Mouse (Mus musculus) embryonic facial prominence, embryonic 11.5 days (tissue): ENCODE results near the gene Hnrnpa2b1. TPM values are rescaled to one million over a fixed set of nuclear protein-coding genes. Genes with fewer than 3 reads are reported as not detected.
"Not testable (repeated sequence)": the region's sequence is repeated elsewhere in the genome, so short reads cannot be mapped to it uniquely, and the experiment has no call there.

Source experiments
- ATAC-seq: fragments of 200-750 bp; cut with Nextera tagmentation; replicated peaks from 2 replicates; pipeline ENCODE4 v1.8.0; 2017; ENCODE audit warnings: low read depth; ENCODE audit not compliant: insufficient number of reproducible peaks, low FRiP score, low TSS enrichment
- DNase-seq: peaks from one replicate; pipeline ENCODE4 v3.0.0-alpha.2; 2015; ENCODE audit warnings: low spot score
- H3K27ac ChIP-seq: fragments of 300-500 bp; sonication (generic); replicated peaks from 2 replicates; pipeline ENCODE4 v1.5.1; 2014; ENCODE audit warnings: mild to moderate bottlenecking, low read depth, low read length, control low read depth
- H3K27me3 ChIP-seq: fragments of 300-500 bp; sonication (generic); 2 replicates; pipeline ENCODE4 v1.6.1; 2014; ENCODE audit warnings: mild to moderate bottlenecking, low read length, moderate library complexity, mixed read lengths; ENCODE audit not compliant: control insufficient read depth, insufficient read depth
- H3K36me3 ChIP-seq: fragments of 300-500 bp; sonication (generic); replicated peaks from 2 replicates; pipeline ENCODE4 v1.6.1; 2014; ENCODE audit warnings: low read depth, mild to moderate bottlenecking, low read length, moderate library complexity, mixed read lengths; ENCODE audit not compliant: control insufficient read depth, insufficient read depth
- H3K4me1 ChIP-seq: fragments of 300-500 bp; sonication (generic); 2 replicates; pipeline ENCODE4 v1.6.1; 2014; ENCODE audit warnings: low read length, mixed read lengths; ENCODE audit not compliant: control insufficient read depth, insufficient read depth
- H3K4me2 ChIP-seq: fragments of 300-500 bp; sonication (generic); 2 replicates; pipeline ENCODE4 v1.6.1; 2014; ENCODE audit warnings: low read depth, mild to moderate bottlenecking, control low read depth, low read length, moderate library complexity
- H3K4me3 ChIP-seq: fragments of 300-500 bp; sonication (generic); 2 replicates; pipeline ENCODE4 v1.5.1; 2014; ENCODE audit warnings: low read depth, low read length, control low read depth
- H3K9ac ChIP-seq: fragments of 300-500 bp; sonication (generic); replicated peaks from 2 replicates; pipeline ENCODE4 v1.6.1; 2014; ENCODE audit warnings: mild to moderate bottlenecking, control low read depth, low read length
- H3K9me3 ChIP-seq: fragments of 300-500 bp; sonication (generic); replicated peaks from 2 replicates; pipeline ENCODE4 v1.6.1; 2016; ENCODE audit warnings: mild to moderate bottlenecking, low read length, inconsistent platforms, mixed read lengths; ENCODE audit not compliant: control insufficient read depth
- WGBS: fragments of 180-500 bp; shearing (Covaris S2); extraction: QIAGEN DNeasy Blood & Tissue Kit; methylation state at CpG from one replicate; pipeline ENCODE4 v1.1.7; 2014; 5-methylcytosine and 5-hydroxymethylcytosine counted together
- polyA plus RNA-seq: library from polyadenylated mRNA; unstranded; fragments of >200 nt; fragmentation: Nextera tagmentation; extraction: Ambion mirVana; gene quantifications from 2 replicates; pipeline ENCODE4 v1.2.1, GENCODE M21; 2014

The Hnrnpa2b1 gene
- polyA plus RNA-seq, 1 experiment from 2014 or later, result 1,840 TPM

DNA sequence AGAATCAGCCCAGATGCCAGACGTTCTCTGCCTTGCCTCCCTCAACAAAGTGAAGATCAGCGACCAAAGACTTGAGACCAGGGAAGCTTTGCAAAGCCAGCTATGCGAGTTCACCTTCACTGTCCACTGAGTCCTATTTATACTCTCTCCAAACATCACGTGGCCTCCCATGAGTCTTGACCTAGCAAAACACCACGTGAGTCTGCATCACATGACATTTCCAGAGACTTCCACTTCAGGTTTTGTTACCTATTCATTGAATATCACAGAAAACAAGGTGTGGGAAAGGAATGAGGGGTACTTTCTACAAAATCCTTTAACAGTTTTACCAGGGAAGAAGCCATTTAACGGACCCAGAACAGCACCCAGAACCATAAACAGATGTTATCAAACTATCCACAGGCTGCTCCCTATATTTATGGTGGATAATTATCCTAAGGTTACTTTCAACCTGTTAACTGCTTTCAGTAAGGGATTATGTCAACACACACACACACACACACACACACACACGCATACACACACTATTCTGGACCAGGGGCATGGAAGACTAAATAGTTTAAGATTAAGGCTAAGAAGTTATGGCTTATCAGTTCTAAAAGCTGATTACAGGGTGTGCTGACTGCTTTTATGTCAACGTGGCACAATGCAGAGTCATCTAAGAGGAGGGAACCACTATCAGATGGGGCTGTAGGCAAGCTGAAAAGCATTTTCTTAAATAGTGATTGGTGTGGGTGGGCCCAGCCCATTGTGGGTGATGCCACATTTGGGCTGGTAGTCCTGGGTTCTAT lies 27.8 kb upstream of the Hnrnpa2b1 start:
- Histone ChIP-seq H3K9me3 (no peaks in the 10 kb centered on the region), H3K36me3 (no peaks in the 10 kb centered on the region), H3K4me1 (no peaks in the 10 kb centered on the region), H3K27me3 (no peaks in the 10 kb centered on the region), H3K9ac (no peak overlapping the region), H3K4me2 (no peak overlapping the region), H3K4me3 (no peak overlapping the region), H3K27ac (no peak overlapping the region)
- WGBS, result 74% methylated on average over 8 of the region's 8 CpGs
- ATAC-seq (no peak), DNase-seq (no peak)

GRCm38 (mm10) chr6:51489787-51490186 lies 20.1 kb upstream of the Hnrnpa2b1 start:
- no peaks in the 10 kb centered on the region for H3K4me1 ChIP-seq
- no peak for DNase-seq
- H3K4me3 ChIP-seq, result no peak overlapping the region
- no peak overlapping the region for H3K9ac ChIP-seq
- no peak for ATAC-seq
- H3K27me3 ChIP-seq, result no peaks in the 10 kb centered on the region
- no peaks in the 10 kb centered on the region; the same call in 1 of the 2 replicates for H3K36me3 ChIP-seq
- H3K27ac ChIP-seq, result no peak overlapping the region
- WGBS, result 49% methylated on average over 2 of the region's 2 CpGs
- H3K4me2 ChIP-seq, result no peak overlapping the region
- H3K9me3 ChIP-seq, result no peaks in the 10 kb centered on the region

GRCm38 (mm10) chr6:51486731-51487130 lies 17.0 kb upstream of the Hnrnpa2b1 start:
- no peak overlapping the region for H3K9ac ChIP-seq
- no peak overlapping the region for H3K4me3 ChIP-seq
- no peak for ATAC-seq
- DNase-seq, result no peak
- WGBS, result 89% methylated on average over 5 of the region's 5 CpGs
- no peak overlapping the region for H3K4me2 ChIP-seq
- H3K27me3 ChIP-seq, result no peaks in the 10 kb centered on the region
- H3K27ac ChIP-seq, result no peak overlapping the region
- peaks cover 7% of the 10 kb centered on the region for H3K36me3 ChIP-seq
- H3K9me3 ChIP-seq, result no peaks in the 10 kb centered on the region
- no peaks in the 10 kb centered on the region for H3K4me1 ChIP-seq

GRCm38 (mm10) chr6:51486076-51486710 lies 16.5 kb upstream of the Hnrnpa2b1 start:
- peaks cover 7% of the 10 kb centered on the region for H3K36me3 ChIP-seq
- no peak overlapping the region for H3K4me3 ChIP-seq
- H3K9ac ChIP-seq, result no peak overlapping the region
- no peak overlapping the region for H3K4me2 ChIP-seq
- H3K4me1 ChIP-seq, result no peaks in the 10 kb centered on the region
- no peaks in the 10 kb centered on the region for H3K27me3 ChIP-seq
- no peak for ATAC-seq
- 69% methylated on average over 7 of the region's 7 CpGs for WGBS
- no peak overlapping the region for H3K27ac ChIP-seq
- H3K9me3 ChIP-seq, result no peaks in the 10 kb centered on the region
- DNase-seq, result no peak

DNA sequence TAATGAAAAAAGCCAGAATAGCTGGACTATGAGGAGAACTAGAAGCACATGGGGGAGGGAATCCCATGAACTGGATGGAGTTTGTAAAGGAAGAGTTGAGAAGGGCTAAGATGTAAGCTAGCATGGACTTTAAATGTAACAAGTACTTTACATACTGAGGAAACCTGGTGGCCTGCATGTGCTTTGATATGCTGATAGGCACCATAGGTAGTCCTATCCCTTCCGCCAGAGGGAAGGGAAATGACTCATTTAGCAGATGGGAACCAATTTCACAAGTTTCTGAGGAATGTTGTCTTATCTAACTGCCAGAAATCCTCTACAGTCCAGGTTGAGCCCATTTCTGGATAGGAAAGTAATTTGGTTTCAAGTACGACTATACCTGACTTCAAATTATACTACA lies 16.0 kb upstream of the Hnrnpa2b1 start:
- H3K27ac ChIP-seq, result no peak overlapping the region
- no peak overlapping the region for H3K9ac ChIP-seq
- WGBS, result 54% methylated on average over 2 of the region's 2 CpGs
- H3K36me3 ChIP-seq, result peaks cover 11% of the 10 kb centered on the region
- no peak overlapping the region for H3K4me3 ChIP-seq
- no peaks in the 10 kb centered on the region for H3K27me3 ChIP-seq
- no peaks in the 10 kb centered on the region for H3K9me3 ChIP-seq
- H3K4me1 ChIP-seq, result no peaks in the 10 kb centered on the region
- DNase-seq (no peak), ATAC-seq (no peak)
- no peak overlapping the region for H3K4me2 ChIP-seq

DNA sequence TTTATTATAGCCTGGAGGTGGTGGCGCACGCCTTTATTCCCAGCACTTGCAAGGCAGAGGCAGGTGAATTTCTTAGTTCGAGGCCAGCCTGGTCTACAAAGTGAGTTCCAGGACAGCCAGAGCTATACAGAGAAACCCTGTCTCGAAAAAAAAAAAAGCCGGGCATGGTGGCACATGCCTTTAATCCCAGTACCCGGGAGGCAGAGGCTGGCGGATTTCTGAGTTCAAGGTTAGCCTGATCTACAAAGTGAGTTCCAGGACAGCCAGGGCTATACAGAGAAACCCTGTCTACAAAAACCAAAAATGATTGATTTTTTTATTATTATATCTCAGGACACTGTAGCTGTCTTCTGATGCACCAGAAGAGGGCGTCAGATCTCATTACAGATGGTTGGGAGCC lies 14.9 kb upstream of the Hnrnpa2b1 start:
- H3K36me3 ChIP-seq, result peaks cover 19% of the 10 kb centered on the region

GRCm38 (mm10) chr6:51483861-51484260 lies 14.2 kb upstream of the Hnrnpa2b1 start:
- ATAC-seq (no peak; the same call in 1 of the 2 replicates), DNase-seq (no peak)
- Histone ChIP-seq H3K4me2 (no peak overlapping the region), H3K27ac (no peak overlapping the region), H3K27me3 (no peaks in the 10 kb centered on the region), H3K4me1 (no peaks in the 10 kb centered on the region; the same call in 1 of the 2 replicates), H3K9me3 (no peaks in the 10 kb centered on the region), H3K9ac (no peak overlapping the region), H3K4me3 (no peak overlapping the region), H3K36me3 (peaks cover 24% of the 10 kb centered on the region)
- 93% methylated on average over 3 of the region's 3 CpGs for WGBS

More for the DNA sequence above, 14.9 kb upstream of the Hnrnpa2b1 start:
- DNase-seq, H3K4me1 ChIP-seq, H3K9me3 ChIP-seq, H3K27ac ChIP-seq, ATAC-seq, H3K4me2 ChIP-seq, H3K4me3 ChIP-seq, H3K27me3 ChIP-seq, H3K9ac ChIP-seq: not testable (repeated sequence)
- 86% methylated on average over 8 of the region's 8 CpGs for WGBS

GRCm38 (mm10) chr6:51481548-51481947 lies 11.9 kb upstream of the Hnrnpa2b1 start:
- Histone ChIP-seq H3K27me3 (no peaks in the 10 kb centered on the region), H3K9me3 (no peaks in the 10 kb centered on the region), H3K4me1 (no peaks in the 10 kb centered on the region; the same call in 1 of the 2 replicates), H3K36me3 (peaks cover 30% of the 10 kb centered on the region), H3K4me2 (no peak overlapping the region), H3K9ac (no peak overlapping the region), H3K4me3 (no peak overlapping the region), H3K27ac (no peak overlapping the region)
- ATAC-seq (no peak), DNase-seq (no peak)
- WGBS, result 92% methylated on average over 8 of the region's 8 CpGs
